Mouse (Mus musculus): ENCODE results near the gene Cfap65. TPM values are rescaled to one million over a fixed set of nuclear protein-coding genes. Genes with fewer than 3 reads are reported as not detected.
A peak's percentile ranks its signal among the peaks of the same experiment; 100 is the strongest.

Cfap65 gene
- not detected in 2 replicates for polyA plus RNA-seq (2016; fragmentation: Nextera tagmentation; extraction: Ambion mirVana)

DNA sequence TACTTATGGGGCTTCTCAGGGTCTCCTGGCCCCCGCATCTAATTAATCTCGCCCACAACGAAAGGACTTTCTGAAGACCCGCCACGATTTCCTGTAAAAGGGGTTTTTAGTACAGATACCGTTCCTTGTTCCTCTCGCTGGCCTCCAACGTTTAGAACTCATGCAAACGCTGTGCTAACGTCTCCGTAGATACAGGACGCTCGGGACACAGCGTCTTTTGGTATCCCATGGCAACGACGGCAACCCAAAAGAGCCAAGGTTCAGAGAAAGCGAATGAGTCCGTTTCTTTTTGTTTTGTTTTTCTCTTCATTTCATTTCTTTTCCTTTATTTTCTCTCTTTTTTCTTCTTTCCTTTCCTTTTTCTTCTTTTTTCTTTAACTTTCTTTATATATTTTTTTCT is at the start of gene Cfap65:
TSS of gene Cfap65 (minus strand) at position 198 of the 400 bp plus-strand sequence.
- Histone ChIP-seq H3K27me3 (peaks cover 67% of the 10 kb centered on the region), H3K4me3 (replicated peaks) (peak within 1 kb of the TSS; percentile 16; the same call in 1 of the 2 replicates), H3K27ac (no peak within 1 kb of the TSS), H3K36me3 (no peaks in the 10 kb centered on the region), H3K4me2 (peak within 1 kb of the TSS; percentile 46), H3K4me1 (replicated peaks) (no peaks in the 10 kb centered on the region), H3K9ac (replicated peaks) (no peak within 1 kb of the TSS), H3K9me3 (no peaks in the 10 kb centered on the region)
- WGBS: 2% methylated on average over 18 of the region's 18 CpGs
- ATAC-seq (ENCODE audit: insufficient number of reproducible peaks, insufficient read depth, low FRiP score, low TSS enrichment, low read depth): no peak

DNA sequence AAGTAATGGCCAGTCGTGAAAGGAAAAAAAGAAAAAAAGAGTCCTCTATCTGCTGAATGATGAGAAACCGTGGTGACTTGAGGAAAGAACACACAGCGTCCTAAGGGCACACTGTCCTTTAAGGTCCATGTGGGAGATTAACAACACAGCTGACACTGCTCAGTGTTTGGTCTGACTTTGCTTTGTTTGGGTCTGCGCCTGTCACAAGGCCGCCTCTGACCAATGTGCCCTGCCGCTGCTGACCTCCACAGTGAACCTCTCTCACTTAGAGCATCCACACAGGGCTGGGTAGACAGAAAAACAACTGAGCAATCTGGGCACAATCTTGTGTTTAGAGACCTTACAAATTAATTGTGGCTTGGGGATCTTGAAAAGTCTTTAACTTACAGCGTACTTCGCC is 41.6 kb upstream of the Cfap65 start:
- no peak overlapping the region for H3K27ac ChIP-seq
- no peak overlapping the region for H3K4me3 ChIP-seq (replicated peaks)
- no peak overlapping the region for H3K9ac ChIP-seq (replicated peaks)
- no peaks in the 10 kb centered on the region for H3K9me3 ChIP-seq
- WGBS: 83% methylated on average over 8 of the region's 8 CpGs
- no peaks in the 10 kb centered on the region for H3K36me3 ChIP-seq
- no peak overlapping the region for H3K4me2 ChIP-seq
- no peak for ATAC-seq (ENCODE audit: insufficient number of reproducible peaks, insufficient read depth, low FRiP score, low TSS enrichment, low read depth)
- peaks cover 10% of the 10 kb centered on the region for H3K27me3 ChIP-seq
- peaks cover 10% of the 10 kb centered on the region; the same call in 1 of the 2 replicates for H3K4me1 ChIP-seq (replicated peaks)

DNA sequence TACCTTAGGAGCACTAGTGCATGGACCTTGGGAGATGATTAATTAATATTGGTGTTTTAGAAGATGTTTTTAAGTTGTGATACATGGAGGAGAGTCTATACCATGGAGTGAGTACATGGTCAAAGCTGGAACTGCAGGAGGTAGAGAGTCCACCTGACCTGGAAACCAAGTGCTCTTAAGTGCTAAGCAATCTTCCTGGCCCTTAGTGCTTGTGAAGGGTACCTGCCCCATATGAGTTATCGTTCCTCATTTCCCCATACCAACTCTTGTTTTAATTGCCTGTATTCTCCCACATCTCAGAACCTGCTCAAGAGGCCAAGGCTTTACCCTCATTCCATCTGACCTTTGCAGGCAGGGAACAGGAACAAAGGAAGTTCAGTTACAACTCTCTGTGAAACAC is 40.5 kb upstream of the Cfap65 start:
- H3K9me3 ChIP-seq: no peaks in the 10 kb centered on the region
- no peak overlapping the region for H3K4me2 ChIP-seq
- no peak for ATAC-seq (ENCODE audit: insufficient number of reproducible peaks, insufficient read depth, low FRiP score, low TSS enrichment, low read depth)
- H3K27me3 ChIP-seq: peaks cover 10% of the 10 kb centered on the region
- H3K9ac ChIP-seq (replicated peaks): no peak overlapping the region
- H3K4me3 ChIP-seq (replicated peaks): no peak overlapping the region
- WGBS: 81% methylated on average over 1 of the region's 1 CpGs
- no peak overlapping the region for H3K27ac ChIP-seq
- H3K36me3 ChIP-seq: no peaks in the 10 kb centered on the region
- peaks cover 10% of the 10 kb centered on the region; the same call in 1 of the 2 replicates for H3K4me1 ChIP-seq (replicated peaks)

DNA sequence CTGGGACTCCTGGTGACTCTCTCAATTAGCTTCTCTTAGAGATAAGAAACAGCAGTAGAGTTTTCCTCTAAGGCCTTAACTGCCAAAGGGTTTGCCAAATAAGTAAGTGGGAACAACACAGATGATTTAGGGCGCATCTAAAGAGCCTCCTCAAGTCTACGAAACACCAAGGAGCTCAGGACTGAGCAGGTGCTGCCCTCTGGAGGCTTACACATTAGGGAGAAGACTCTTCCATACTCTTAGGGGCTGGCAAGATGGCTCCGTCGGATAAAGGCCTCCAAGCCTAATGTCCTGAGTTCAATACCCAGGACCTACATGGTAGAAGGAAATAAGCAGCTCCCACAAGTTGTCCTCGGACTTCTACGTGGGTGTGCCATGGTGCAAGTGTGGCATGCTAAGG is 38.2 kb upstream of the Cfap65 start:
- H3K4me3 ChIP-seq (replicated peaks): no peak overlapping the region
- H3K4me1 ChIP-seq (replicated peaks): peaks cover 5% of the 10 kb centered on the region; the same call in 1 of the 2 replicates
- H3K36me3 ChIP-seq: no peaks in the 10 kb centered on the region
- 84% methylated on average over 6 of the region's 6 CpGs for WGBS
- ATAC-seq (ENCODE audit: insufficient number of reproducible peaks, insufficient read depth, low FRiP score, low TSS enrichment, low read depth): no peak
- peaks cover 10% of the 10 kb centered on the region for H3K27me3 ChIP-seq
- H3K9ac ChIP-seq (replicated peaks): no peak overlapping the region
- no peak overlapping the region for H3K4me2 ChIP-seq
- H3K27ac ChIP-seq: no peak overlapping the region
- H3K9me3 ChIP-seq: no peaks in the 10 kb centered on the region

DNA sequence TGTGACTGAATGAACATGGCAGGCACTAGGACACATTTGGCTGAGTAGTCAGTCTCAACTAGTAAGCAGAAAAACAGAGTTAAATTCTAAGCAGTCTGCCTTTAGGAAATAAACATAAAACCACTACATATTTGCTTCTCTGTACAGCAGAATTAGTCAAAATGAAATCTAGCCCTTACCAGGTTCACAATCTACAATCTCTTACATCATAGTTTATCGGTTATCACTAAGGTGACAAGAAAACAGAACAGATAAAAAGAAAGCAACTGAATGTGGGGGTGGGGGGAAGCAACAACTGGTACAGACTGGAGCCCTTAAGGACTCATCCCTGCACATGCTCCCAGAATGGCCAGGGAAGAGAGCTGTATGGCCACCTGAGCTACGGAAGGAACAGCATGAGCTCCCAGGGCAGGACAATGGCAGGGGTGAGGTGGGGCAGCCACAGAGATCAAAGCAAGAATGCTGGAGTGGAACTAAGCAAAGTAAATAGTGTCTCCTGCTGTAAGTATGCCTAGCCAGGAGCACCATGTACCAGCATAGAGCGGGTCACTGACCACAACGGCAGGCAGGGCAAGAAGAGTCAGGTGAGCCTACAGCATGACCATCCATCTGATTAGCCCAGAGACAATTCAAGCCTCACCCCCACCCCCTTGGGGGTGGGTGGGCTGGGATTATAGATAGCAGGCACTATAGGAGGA is 36.1 kb upstream of the Cfap65 start:
- no peak overlapping the region for H3K9ac ChIP-seq (replicated peaks)
- no peaks in the 10 kb centered on the region for H3K36me3 ChIP-seq
- WGBS: 58% methylated on average over 4 of the region's 4 CpGs
- no peak for ATAC-seq (ENCODE audit: insufficient number of reproducible peaks, insufficient read depth, low FRiP score, low TSS enrichment, low read depth)
- H3K4me3 ChIP-seq (replicated peaks): no peak overlapping the region
- H3K9me3 ChIP-seq: no peaks in the 10 kb centered on the region
- H3K27me3 ChIP-seq: peaks cover 10% of the 10 kb centered on the region
- H3K4me2 ChIP-seq: no peak overlapping the region
- no peaks in the 10 kb centered on the region for H3K4me1 ChIP-seq (replicated peaks)
- H3K27ac ChIP-seq: no peak overlapping the region

DNA sequence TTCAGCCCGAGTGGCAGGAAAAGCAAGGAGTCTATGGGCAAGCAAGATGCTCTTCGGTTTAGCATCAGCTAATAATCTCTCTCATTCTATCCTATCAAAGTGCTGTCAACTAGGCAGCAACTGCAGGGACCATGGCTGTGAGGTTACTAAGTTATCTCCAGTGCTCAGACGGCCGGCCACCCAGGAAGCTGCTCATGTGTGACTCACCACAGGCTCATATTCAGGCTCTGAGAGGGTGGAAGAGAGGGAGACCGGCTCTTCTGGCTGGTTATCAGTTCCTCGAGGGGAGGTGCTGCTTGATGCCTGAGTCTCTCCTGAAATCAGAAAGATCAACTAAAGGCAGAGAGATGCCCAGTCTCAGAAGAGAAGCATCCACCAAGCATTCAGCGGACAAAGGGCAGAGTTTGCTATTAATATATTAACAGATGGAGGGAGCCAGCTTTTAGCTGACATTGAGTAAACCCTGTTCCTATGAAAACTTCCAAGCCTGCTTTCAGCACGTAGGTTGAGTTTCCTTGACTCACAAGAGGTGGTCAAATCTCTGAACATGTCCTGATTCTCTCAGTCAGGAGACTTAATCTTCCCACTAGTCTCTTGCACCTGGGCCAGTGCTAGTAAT is 32.7 kb upstream of the Cfap65 start:
- Histone ChIP-seq H3K4me2 (no peak overlapping the region), H3K27me3 (peaks cover 2% of the 10 kb centered on the region; the same call in 1 of the 2 replicates), H3K9me3 (no peaks in the 10 kb centered on the region), H3K9ac (replicated peaks) (no peak overlapping the region), H3K4me1 (replicated peaks) (peaks cover 10% of the 10 kb centered on the region), H3K4me3 (replicated peaks) (no peak overlapping the region), H3K27ac (no peak overlapping the region), H3K36me3 (no peaks in the 10 kb centered on the region)
- ATAC-seq (ENCODE audit: insufficient number of reproducible peaks, insufficient read depth, low FRiP score, low TSS enrichment, low read depth): no peak
- WGBS: 67% methylated on average over 8 of the region's 8 CpGs

DNA sequence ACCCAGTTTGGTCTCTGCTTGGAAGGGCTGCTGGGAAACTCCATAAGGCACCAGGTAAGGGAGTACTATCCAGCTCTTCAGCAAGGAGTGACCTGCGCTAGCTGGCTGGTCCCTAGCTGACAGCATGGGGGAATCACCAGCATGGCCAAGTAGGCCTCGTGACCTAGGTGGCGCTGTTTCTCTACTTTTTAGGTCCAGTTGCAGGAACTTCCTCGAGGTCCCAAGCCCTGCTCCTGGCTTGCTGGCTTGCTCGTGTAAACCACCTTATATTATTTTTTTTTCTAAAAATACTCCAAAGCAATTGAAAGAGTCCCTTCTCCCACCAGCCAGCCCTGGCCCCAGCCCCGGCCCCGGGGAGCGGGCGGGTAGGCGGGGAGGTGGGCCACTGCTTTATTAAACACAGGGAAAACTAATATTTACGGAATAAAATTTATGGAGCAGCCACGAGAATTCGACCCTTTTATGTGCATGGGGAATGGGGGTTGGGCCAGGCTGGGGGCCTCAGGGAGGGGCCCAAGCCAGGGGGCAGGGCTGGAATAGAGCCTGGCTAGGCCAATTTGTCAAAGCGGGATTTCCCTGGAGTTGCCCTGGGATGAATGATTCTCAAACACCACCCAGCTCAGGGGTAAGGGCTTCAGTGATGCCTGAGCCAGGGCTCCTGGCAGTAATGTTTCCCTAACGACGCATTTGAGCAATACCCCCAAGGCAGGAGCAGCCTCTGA is 29.3 kb upstream of the Cfap65 start:
- Histone ChIP-seq H3K27ac (peak overlapping the region; percentile 83), H3K9me3 (no peaks in the 10 kb centered on the region), H3K9ac (replicated peaks) (peak overlapping the region; percentile 51), H3K4me2 (peak overlapping the region; percentile 62), H3K36me3 (no peaks in the 10 kb centered on the region), H3K4me1 (replicated peaks) (peaks cover 10% of the 10 kb centered on the region), H3K4me3 (replicated peaks) (peak overlapping the region; percentile 33), H3K27me3 (peaks cover 20% of the 10 kb centered on the region; the same call in 1 of the 2 replicates)
- WGBS: 4% methylated on average over 16 of the region's 16 CpGs
- ATAC-seq (ENCODE audit: insufficient number of reproducible peaks, insufficient read depth, low FRiP score, low TSS enrichment, low read depth): peak; percentile 74

DNA sequence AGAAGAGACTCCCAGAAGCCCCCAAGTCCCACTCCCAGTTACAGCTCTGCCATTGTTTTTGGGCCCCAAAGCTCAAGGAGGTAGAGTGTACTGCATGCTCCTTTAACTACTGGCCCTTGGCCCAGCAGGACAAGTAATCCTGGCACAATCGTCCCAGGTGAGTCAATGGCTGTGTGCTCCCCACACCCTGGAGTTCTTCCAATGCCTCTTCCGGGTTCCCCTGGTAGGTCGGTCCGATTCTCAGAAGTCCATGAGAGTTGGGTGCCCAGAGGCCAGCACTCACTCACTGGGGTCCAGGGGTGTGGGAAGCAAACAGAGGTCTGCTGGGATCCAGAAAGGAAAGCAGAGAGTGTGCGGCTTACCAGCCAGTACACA is 27.4 kb upstream of the Cfap65 start:
- Histone ChIP-seq H3K4me1 (replicated peaks) (peaks cover 10% of the 10 kb centered on the region), H3K27me3 (peaks cover 33% of the 10 kb centered on the region), H3K27ac (no peak overlapping the region), H3K4me3 (replicated peaks) (no peak overlapping the region), H3K4me2 (no peak overlapping the region), H3K9ac (replicated peaks) (no peak overlapping the region), H3K36me3 (no peaks in the 10 kb centered on the region), H3K9me3 (no peaks in the 10 kb centered on the region)
- ATAC-seq (ENCODE audit: insufficient number of reproducible peaks, insufficient read depth, low FRiP score, low TSS enrichment, low read depth): no peak
- WGBS: 88% methylated on average over 5 of the region's 5 CpGs

DNA sequence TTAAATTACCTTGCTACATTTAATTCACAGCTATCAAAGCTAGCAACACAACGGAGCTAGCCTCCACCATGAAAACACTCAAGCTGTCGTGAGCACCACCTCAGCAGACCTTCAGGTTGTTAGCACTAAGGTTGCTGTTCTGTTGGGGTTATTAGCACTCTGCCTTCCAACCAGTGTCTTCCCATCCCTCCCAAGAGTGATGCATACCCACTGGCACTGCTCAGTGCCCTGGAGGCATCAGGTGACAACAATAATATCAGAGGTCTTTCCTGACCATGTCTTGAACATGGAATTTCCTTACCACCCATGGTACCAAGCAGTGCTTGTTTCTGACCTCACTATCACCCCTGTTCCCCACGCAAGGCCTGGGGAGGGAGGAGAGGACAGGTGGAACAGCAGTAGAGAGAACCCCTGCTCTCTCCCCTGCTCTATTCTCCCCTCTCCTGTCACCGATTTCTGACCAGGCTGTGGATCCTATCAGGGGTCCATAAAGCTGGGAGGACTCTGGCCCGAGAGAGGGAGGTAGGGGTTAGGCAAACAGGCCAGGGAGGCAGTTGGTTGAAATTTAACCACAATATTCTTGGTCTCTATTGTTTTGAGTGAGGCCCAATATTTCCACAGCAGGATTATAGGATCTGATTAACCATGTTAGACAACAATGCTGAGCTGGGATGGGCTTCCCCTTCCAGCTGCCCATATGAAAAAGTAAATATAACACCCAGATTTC is 26.9 kb upstream of the Cfap65 start:
- H3K9ac ChIP-seq (replicated peaks): no peak overlapping the region
- H3K36me3 ChIP-seq: no peaks in the 10 kb centered on the region
- no peak overlapping the region for H3K27ac ChIP-seq
- H3K4me2 ChIP-seq: no peak overlapping the region
- no peak overlapping the region for H3K4me3 ChIP-seq (replicated peaks)
- no peak for ATAC-seq (ENCODE audit: insufficient number of reproducible peaks, insufficient read depth, low FRiP score, low TSS enrichment, low read depth)
- peaks cover 10% of the 10 kb centered on the region for H3K4me1 ChIP-seq (replicated peaks)
- 78% methylated on average over 5 of the region's 5 CpGs for WGBS
- H3K27me3 ChIP-seq: peaks cover 39% of the 10 kb centered on the region
- no peaks in the 10 kb centered on the region for H3K9me3 ChIP-seq

DNA sequence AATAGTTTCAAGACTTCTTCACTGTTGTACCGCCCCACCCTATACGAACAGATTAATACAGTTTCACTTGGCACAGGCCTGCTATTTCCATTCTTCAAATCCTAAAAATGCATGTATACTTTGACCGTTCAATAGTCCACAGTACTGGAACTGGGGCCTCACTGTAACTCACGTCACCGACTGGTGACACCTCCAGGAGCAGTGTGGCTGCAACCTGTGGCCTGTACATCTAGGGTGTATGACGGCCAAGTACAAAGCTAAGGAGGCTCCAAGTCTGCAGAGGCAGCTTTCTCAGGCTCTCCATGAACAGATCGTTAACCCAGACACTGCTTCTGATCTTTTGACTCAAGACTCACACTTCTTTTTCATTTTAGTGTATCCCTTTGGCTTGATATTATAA is 26.3 kb upstream of the Cfap65 start:
- WGBS: 88% methylated on average over 7 of the region's 7 CpGs
- Histone ChIP-seq H3K27ac (no peak overlapping the region), H3K36me3 (no peaks in the 10 kb centered on the region), H3K4me3 (replicated peaks) (no peak overlapping the region), H3K4me2 (no peak overlapping the region), H3K9me3 (no peaks in the 10 kb centered on the region), H3K4me1 (replicated peaks) (peaks cover 10% of the 10 kb centered on the region), H3K9ac (replicated peaks) (no peak overlapping the region), H3K27me3 (peaks cover 44% of the 10 kb centered on the region)
- ATAC-seq (ENCODE audit: insufficient number of reproducible peaks, insufficient read depth, low FRiP score, low TSS enrichment, low read depth): no peak

DNA sequence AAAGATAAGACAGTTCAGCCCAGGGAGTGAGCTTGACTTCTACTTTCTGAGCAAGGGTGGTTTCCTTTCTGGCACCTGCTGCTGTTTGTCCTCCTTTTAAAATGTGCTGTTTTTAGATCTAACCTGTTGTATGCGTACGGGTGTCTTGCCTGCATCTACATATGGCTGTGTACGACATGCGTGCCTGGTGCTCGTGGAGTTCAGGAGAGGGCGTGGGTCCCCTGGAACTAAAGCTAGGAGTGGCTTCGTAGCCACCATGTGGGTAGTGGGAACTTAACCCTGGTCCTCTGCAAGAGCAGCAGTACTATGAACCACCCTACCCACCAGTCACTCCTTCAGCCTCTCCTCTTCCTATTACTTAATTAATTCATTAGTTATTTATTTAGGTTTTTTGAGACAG is 24.7 kb upstream of the Cfap65 start:
- Histone ChIP-seq H3K27ac (no peak overlapping the region), H3K27me3 (peaks cover 57% of the 10 kb centered on the region), H3K9ac (replicated peaks) (no peak overlapping the region), H3K9me3 (no peaks in the 10 kb centered on the region), H3K36me3 (no peaks in the 10 kb centered on the region), H3K4me3 (replicated peaks) (no peak overlapping the region), H3K4me2 (no peak overlapping the region), H3K4me1 (replicated peaks) (peaks cover 5% of the 10 kb centered on the region)
- 91% methylated on average over 7 of the region's 7 CpGs for WGBS
- ATAC-seq (ENCODE audit: insufficient number of reproducible peaks, insufficient read depth, low FRiP score, low TSS enrichment, low read depth): no peak

All from limb, embryonic 12.5 days (tissue).